Mouse (Mus musculus): ENCODE results near the gene Kirrel3. TPM values are rescaled to one million over a fixed set of nuclear protein-coding genes. Genes with fewer than 3 reads are reported as not detected.

Kirrel3 gene
- total RNA-seq, 2 experiments from 2014 or later = 0.47 to 0.51 TPM

DNA sequence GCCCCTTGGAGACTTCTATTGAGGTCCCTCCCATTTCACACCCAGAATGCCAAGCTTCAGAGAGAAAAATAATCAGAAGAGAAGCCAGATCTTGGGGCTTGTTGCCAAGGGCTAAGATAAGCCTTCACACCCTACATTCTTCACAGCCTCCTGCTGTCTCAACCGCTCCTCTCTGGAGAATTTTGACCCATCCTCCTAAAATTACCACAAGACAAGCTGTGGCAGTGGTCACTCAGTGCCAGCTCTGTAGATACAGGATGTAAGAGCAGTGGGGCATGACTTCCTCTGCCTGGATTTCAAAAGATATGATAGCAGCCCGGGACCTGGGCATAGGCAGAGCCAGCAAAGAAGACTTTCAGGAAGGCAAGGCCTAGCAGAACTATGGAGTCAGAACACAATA is 575.8 kb downstream of the Kirrel3 start:
- DNase-seq = peak in 1 of 2 experiments; percentile 23

All from heart, adult 18-20 months (tissue).